ENCODE assay signal across 19 mouse cellular contexts in the genomic region with DNA sequence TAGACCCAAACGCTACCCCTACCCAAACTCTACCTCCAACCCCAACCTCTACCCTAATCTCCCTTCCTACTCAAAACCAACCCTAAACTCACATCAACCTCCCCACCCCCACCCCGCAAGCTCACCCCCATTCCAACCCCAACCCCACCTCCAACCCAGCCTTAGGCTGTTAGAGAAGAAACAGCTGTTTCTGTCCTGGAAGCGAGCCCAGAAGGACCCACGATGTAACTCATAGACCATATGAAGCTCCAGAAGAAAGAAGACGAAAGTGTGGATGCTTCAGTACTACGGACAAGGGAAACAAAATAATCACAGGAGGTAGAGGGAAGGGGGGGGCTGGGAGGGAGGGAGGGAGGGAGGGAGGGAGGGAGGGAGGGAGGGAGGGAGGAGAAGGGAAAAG. TPM values are rescaled to one million over a fixed set of nuclear protein-coding genes. Genes with fewer than 3 reads are reported as not detected.
A peak's percentile ranks its signal among the peaks of the same experiment; 100 is the strongest.
DNase-seq lines count a peak whose midpoint lies in the region; ATAC-seq and TF ChIP-seq lines count a peak whose summit lies in the region.
"Had no signal": no experiment of that assay in that cellular context is flagged by ENCODE, and none has a peak within 500 bp of the region (broad histone marks: within the 10 kb centered on the region; RNA-seq: fewer than 3 reads in every experiment).

No protein-coding gene starts in this region.

- H3K4me2 ChIP-seq in kidney, embryonic 16.5 days (replicated peaks; ENCODE audit: low read depth, low read length), result no peak overlapping the region
- no peak overlapping the region for H3K4me2 ChIP-seq in lung, embryonic 14.5 days
- H3K4me2 ChIP-seq in limb, embryonic 14.5 days (replicated peaks; ENCODE audit: low read depth, low read length, severe bottlenecking), result no peak overlapping the region
- H3K4me2 ChIP-seq in neural tube, embryonic 15.5 days, result no peak overlapping the region
- H3K4me2 ChIP-seq: embryonic facial prominence, embryonic 13.5 days; forebrain, embryonic 13.5 days; midbrain, embryonic 13.5 days had no signal

- H3K4me1 ChIP-seq in kidney, embryonic 16.5 days (ENCODE audit: insufficient read depth, low read length), result 0 out of 2 replicates have a peak, but pooled peaks cover 3% of the 10 kb centered on the region
- H3K4me1 ChIP-seq in lung, embryonic 14.5 days (ENCODE audit: insufficient read depth), result no peaks in the 10 kb centered on the region
- no peaks in the 10 kb centered on the region for H3K4me1 ChIP-seq in limb, embryonic 14.5 days (ENCODE audit: control insufficient read depth, insufficient read depth, low read length)
- H3K4me1 ChIP-seq in neural tube, embryonic 15.5 days, result no peaks in the 10 kb centered on the region
- H3K4me1 ChIP-seq: forebrain, embryonic 13.5 days; heart, embryonic 10.5 days; megakaryocyte, embryonic 14.5 days had no signal

- no peak for DNase-seq in kidney, adult 8-10 months
- peak; percentile 90 for DNase-seq in lung, embryonic 14.5 days
- no peak for DNase-seq in lung, postnatal 14 days
- DNase-seq in brain, embryonic 14.5 days (ENCODE audit: low read depth), result peak; percentile 43
- DNase-seq in limb, embryonic 14.5 days (ENCODE audit: low spot score), result peak; percentile 70
- DNase-seq: adrenal gland, adult 2 months; cerebellum, adult 18-20 months; cerebellum, postnatal 14 days; liver, postnatal 0 days had no signal

- no peaks in the 10 kb centered on the region for H3K9me3 ChIP-seq in kidney, embryonic 16.5 days (ENCODE audit: low read length)
- H3K9me3 ChIP-seq in lung, embryonic 14.5 days (ENCODE audit: low read depth, low read length), result no peaks in the 10 kb centered on the region
- no peaks in the 10 kb centered on the region for H3K9me3 ChIP-seq in limb, embryonic 14.5 days (ENCODE audit: control insufficient read depth, low read length)
- H3K9me3 ChIP-seq in neural tube, embryonic 15.5 days (replicated peaks), result no peaks in the 10 kb centered on the region
- H3K9me3 ChIP-seq: embryonic facial prominence, embryonic 13.5 days; forebrain, embryonic 13.5 days; heart, embryonic 10.5 days; megakaryocyte, embryonic 14.5 days; midbrain, embryonic 13.5 days had no signal

- H3K36me3 ChIP-seq in kidney, embryonic 16.5 days (ENCODE audit: insufficient read depth, low read length), result no peaks in the 10 kb centered on the region
- H3K36me3 ChIP-seq in lung, embryonic 14.5 days (ENCODE audit: insufficient read depth), result no peaks in the 10 kb centered on the region
- no peaks in the 10 kb centered on the region for H3K36me3 ChIP-seq in limb, embryonic 14.5 days (ENCODE audit: control insufficient read depth, insufficient read depth, low read length)
- H3K36me3 ChIP-seq in neural tube, embryonic 15.5 days, result no peaks in the 10 kb centered on the region
- H3K36me3 ChIP-seq: embryonic facial prominence, embryonic 13.5 days; heart, embryonic 10.5 days; midbrain, embryonic 13.5 days had no signal

- no peak overlapping the region for H3K9ac ChIP-seq in kidney, embryonic 16.5 days (replicated peaks; ENCODE audit: low read length)
- no peak overlapping the region for H3K9ac ChIP-seq in lung, embryonic 14.5 days
- no peak overlapping the region for H3K9ac ChIP-seq in limb, embryonic 14.5 days (ENCODE audit: low read depth, low read length, severe bottlenecking)
- H3K9ac ChIP-seq in neural tube, embryonic 15.5 days (replicated peaks), result no peak overlapping the region
- H3K9ac ChIP-seq: embryonic facial prominence, embryonic 13.5 days; forebrain, embryonic 13.5 days; liver, postnatal 0 days; midbrain, embryonic 13.5 days had no signal

- 52% methylated on average over 6 of the region's 6 CpGs for WGBS in kidney, embryonic 16.5 days
- WGBS in lung, embryonic 14.5 days, result 35% methylated on average over 6 of the region's 6 CpGs
- 42% methylated on average over 6 of the region's 6 CpGs for WGBS in limb, embryonic 14.5 days
- WGBS in neural tube, embryonic 15.5 days, result 62% methylated on average over 6 of the region's 6 CpGs

- no peak for TF ChIP-seq POLR2A in brain, embryonic 14.5 days (IDR thresholded peaks at IDR 0.05; ENCODE audit: borderline replicate concordance, extremely low read depth, insufficient read depth, insufficient read length, poor library complexity, severe bottlenecking)
- TF ChIP-seq POLR2A in limb, embryonic 14.5 days (IDR thresholded peaks at IDR 0.05; ENCODE audit: borderline replicate concordance, extremely low read depth, insufficient read depth, insufficient read length), result no peak

- no peaks in the 10 kb centered on the region for H3K27me3 ChIP-seq in kidney, embryonic 16.5 days (ENCODE audit: insufficient read depth, low read length)
- H3K27me3 ChIP-seq in lung, embryonic 14.5 days (ENCODE audit: insufficient read depth, low read length), result no peaks in the 10 kb centered on the region
- H3K27me3 ChIP-seq in limb, embryonic 14.5 days (ENCODE audit: control insufficient read depth, insufficient read depth, low read length), result no peaks in the 10 kb centered on the region
- no peaks in the 10 kb centered on the region for H3K27me3 ChIP-seq in neural tube, embryonic 15.5 days (replicated peaks)
- H3K27me3 ChIP-seq: embryonic facial prominence, embryonic 13.5 days; forebrain, embryonic 13.5 days; megakaryocyte, embryonic 14.5 days; midbrain, embryonic 13.5 days had no signal

- H3K4me3 ChIP-seq in kidney, embryonic 16.5 days (ENCODE audit: low read length), result no peak overlapping the region
- no peak overlapping the region for H3K4me3 ChIP-seq in lung, embryonic 14.5 days (ENCODE audit: low read depth, low read length)
- no peak overlapping the region for H3K4me3 ChIP-seq in limb, embryonic 14.5 days (replicated peaks; ENCODE audit: low read length)
- H3K4me3 ChIP-seq in neural tube, embryonic 15.5 days (replicated peaks), result no peak overlapping the region
- H3K4me3 ChIP-seq: embryonic facial prominence, embryonic 13.5 days; forebrain, embryonic 13.5 days; heart, embryonic 10.5 days; megakaryocyte, embryonic 14.5 days; midbrain, embryonic 13.5 days had no signal

- H3K27ac ChIP-seq in kidney, embryonic 16.5 days (ENCODE audit: low read length), result no peak overlapping the region
- no peak overlapping the region for H3K27ac ChIP-seq in lung, embryonic 14.5 days (ENCODE audit: low read depth)
- no peak overlapping the region for H3K27ac ChIP-seq in limb, embryonic 14.5 days (replicated peaks; ENCODE audit: low read depth, low read length)
- no peak overlapping the region for H3K27ac ChIP-seq in neural tube, embryonic 15.5 days (replicated peaks)
- H3K27ac ChIP-seq: forebrain, embryonic 13.5 days; heart, embryonic 10.5 days; hindbrain, postnatal 0 days; midbrain, embryonic 13.5 days had no signal

- TF ChIP-seq CTCF in lung, embryonic 14.5 days (IDR thresholded peaks at IDR 0.05; ENCODE audit: low read depth), result no peak
- no peak for TF ChIP-seq CTCF in brain, embryonic 14.5 days (IDR thresholded peaks at IDR 0.05; ENCODE audit: borderline replicate concordance, extremely low read depth, insufficient read depth, insufficient read length)

- peak; percentile 71; the same call in 1 of the 2 replicates for ATAC-seq in kidney, embryonic 16.5 days (ENCODE audit: low FRiP score, low TSS enrichment)
- peak; percentile 93 for ATAC-seq in lung, embryonic 14.5 days (ENCODE audit: insufficient read depth)
- ATAC-seq in limb, embryonic 14.5 days (ENCODE audit: low FRiP score, low read depth), result no peak
- no peak for ATAC-seq in neural tube, embryonic 15.5 days (ENCODE audit: low FRiP score)
- ATAC-seq: forebrain, embryonic 13.5 days; hindbrain, postnatal 0 days; intestine, embryonic 16.5 days; liver, postnatal 0 days; midbrain, embryonic 13.5 days had no signal

RNA-seq across cellular contexts. Expression of gene Sox11, which starts 58.4 kb away (rescaled TPM):
- polyA plus RNA-seq in kidney, embryonic 16.5 days (2015; fragmentation: Nextera tagmentation; extraction: Ambion mirVana), result 60.2 and 68.5 TPM in 2 replicates
- polyA plus RNA-seq in lung, embryonic 14.5 days (2014; fragmentation: Nextera tagmentation; extraction: Ambion mirVana), result 52.6 and 54.5 TPM in 2 replicates
- polyA plus RNA-seq in brain, embryonic 14.5 days (2012; rRNA removed), result 238 and 273 TPM in 2 replicates
- 35.1 and 46.0 TPM in 2 replicates for polyA plus RNA-seq in limb, embryonic 14.5 days (2012; rRNA removed)
- 102 and 139 TPM in 2 replicates for polyA plus RNA-seq in limb, embryonic 14.5 days (2014; fragmentation: Nextera tagmentation; extraction: Ambion mirVana)
- polyA plus RNA-seq in neural tube, embryonic 15.5 days (2015; fragmentation: Nextera tagmentation; extraction: Ambion mirVana), result 156 and 197 TPM in 2 replicates
- polyA plus RNA-seq: liver, adult 2 months had no signal

Comparison
In these comparisons a context has a peak if more than half of its experiments do, and no peak if none do; other contexts are left out.
1. DNase-seq: peak in lung, embryonic 14.5 days (single experiment), brain, embryonic 14.5 days (single experiment) and limb, embryonic 14.5 days (single experiment); none in kidney, adult 8-10 months (0 of 2) and lung, postnatal 14 days (single experiment).
2. ATAC-seq: peak in kidney, embryonic 16.5 days (single experiment) and lung, embryonic 14.5 days (single experiment); none in limb, embryonic 14.5 days (single experiment) and neural tube, embryonic 15.5 days (single experiment).